Mouse (Mus musculus) hindbrain, embryonic 10.5 days (tissue): ENCODE results near the gene Pex14. TPM values are rescaled to one million over a fixed set of nuclear protein-coding genes. Genes with fewer than 3 reads are reported as not detected.
A peak's percentile ranks its signal among the peaks of the same experiment; 100 is the strongest.

ENCODE experiments used
- DNase-seq: peaks from one replicate; pipeline ENCODE4 v3.0.0-alpha.2; 2017; ENCODE audit warnings: low spot score
- H3K27ac ChIP-seq: fragments of 300-500 bp; sonication (generic); 2 replicates; pipeline ENCODE4 v1.5.1; 2016; ENCODE audit warnings: mild to moderate bottlenecking, moderate library complexity
- H3K27me3 ChIP-seq: fragments of 300-500 bp; sonication (generic); 2 replicates; pipeline ENCODE4 v1.6.1; 2016; ENCODE audit warnings: mild to moderate bottlenecking; ENCODE audit not compliant: poor library complexity, insufficient read depth, severe bottlenecking
- H3K36me3 ChIP-seq: fragments of 300-500 bp; sonication (generic); 2 replicates; pipeline ENCODE4 v1.6.1; 2016; ENCODE audit warnings: mild to moderate bottlenecking, moderate library complexity
- H3K4me1 ChIP-seq: fragments of 300-500 bp; sonication (generic); replicated peaks from 2 replicates; pipeline ENCODE4 v1.6.1; 2016; ENCODE audit warnings: mild to moderate bottlenecking
- H3K4me3 ChIP-seq: fragments of 300-500 bp; sonication (generic); 2 replicates; pipeline ENCODE4 v1.5.1; 2016; ENCODE audit warnings: mild to moderate bottlenecking, moderate library complexity
- H3K9me3 ChIP-seq: fragments of 300-500 bp; sonication (generic); 2 replicates; pipeline ENCODE4 v1.6.1; 2016; ENCODE audit warnings: mild to moderate bottlenecking, moderate library complexity
- WGBS: fragments of 180-500 bp; shearing (Covaris S2); methylation state at CpG from one replicate; pipeline ENCODE4 v1.1.7; 2016; 5-methylcytosine and 5-hydroxymethylcytosine counted together
- polyA plus RNA-seq: library from polyadenylated mRNA; unstranded; fragments of >200 nt; fragmentation: Nextera tagmentation; extraction: Ambion mirVana; gene quantifications from 2 replicates; pipeline ENCODE4 v1.2.1, GENCODE M21; 2016

Pex14 gene
- polyA plus RNA-seq, 1 experiment from 2014 or later, result 60.8 TPM

DNA sequence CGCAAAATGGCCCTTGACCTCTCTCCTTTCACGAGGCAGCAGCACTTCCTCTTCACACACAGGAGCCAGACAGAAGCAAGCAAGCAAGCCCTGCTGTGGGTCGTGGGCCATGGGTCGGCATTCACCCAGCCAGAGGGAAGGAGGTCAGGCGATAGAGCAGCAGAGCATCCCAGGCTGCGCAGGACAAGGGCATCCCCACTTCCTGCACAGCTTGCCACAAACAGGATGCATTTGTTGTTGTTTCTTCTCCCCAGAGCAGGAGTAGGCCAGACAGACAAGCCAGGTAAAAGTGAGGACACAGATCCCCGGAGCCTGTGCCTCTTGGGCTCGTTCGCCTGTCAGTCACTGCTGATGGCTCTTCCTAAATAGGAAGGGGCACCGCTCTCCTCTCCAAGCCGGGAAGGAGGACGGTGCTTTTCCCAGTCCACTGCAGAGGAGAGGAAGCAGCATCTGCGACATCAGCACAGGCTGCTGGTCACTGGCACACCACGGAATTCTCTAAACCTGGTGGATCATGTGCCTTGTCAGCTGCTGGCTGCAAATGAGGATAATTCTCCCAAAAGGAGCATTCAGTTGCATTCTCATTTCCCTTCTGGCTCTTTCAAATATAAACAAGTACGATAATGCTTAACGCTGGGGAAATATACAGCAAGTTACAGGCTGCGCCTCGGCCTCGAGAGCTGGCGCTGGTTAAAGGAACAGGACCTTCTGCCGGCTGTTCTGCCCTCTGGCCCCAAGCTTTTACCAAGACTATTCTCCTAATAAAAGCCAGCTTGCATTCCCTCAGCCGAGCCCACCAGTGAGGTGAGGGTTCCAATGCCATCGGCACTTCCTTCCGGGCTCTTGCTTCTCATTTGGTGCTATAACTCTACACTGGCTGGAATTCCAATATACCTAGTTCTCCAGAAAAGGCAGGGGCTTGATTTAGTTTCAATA is 113.9 kb downstream of the Pex14 start:
- DNase-seq, result peak; percentile 49
- peaks cover 45% of the 10 kb centered on the region for H3K4me1 ChIP-seq
- no peak overlapping the region for H3K4me3 ChIP-seq
- H3K27me3 ChIP-seq, result no peaks in the 10 kb centered on the region
- peaks cover 15% of the 10 kb centered on the region for H3K36me3 ChIP-seq
- WGBS, result 40% methylated on average over 24 of the region's 24 CpGs
- peak overlapping the region; percentile 59; the same call in 1 of the 2 replicates for H3K27ac ChIP-seq
- H3K9me3 ChIP-seq, result no peaks in the 10 kb centered on the region

DNA sequence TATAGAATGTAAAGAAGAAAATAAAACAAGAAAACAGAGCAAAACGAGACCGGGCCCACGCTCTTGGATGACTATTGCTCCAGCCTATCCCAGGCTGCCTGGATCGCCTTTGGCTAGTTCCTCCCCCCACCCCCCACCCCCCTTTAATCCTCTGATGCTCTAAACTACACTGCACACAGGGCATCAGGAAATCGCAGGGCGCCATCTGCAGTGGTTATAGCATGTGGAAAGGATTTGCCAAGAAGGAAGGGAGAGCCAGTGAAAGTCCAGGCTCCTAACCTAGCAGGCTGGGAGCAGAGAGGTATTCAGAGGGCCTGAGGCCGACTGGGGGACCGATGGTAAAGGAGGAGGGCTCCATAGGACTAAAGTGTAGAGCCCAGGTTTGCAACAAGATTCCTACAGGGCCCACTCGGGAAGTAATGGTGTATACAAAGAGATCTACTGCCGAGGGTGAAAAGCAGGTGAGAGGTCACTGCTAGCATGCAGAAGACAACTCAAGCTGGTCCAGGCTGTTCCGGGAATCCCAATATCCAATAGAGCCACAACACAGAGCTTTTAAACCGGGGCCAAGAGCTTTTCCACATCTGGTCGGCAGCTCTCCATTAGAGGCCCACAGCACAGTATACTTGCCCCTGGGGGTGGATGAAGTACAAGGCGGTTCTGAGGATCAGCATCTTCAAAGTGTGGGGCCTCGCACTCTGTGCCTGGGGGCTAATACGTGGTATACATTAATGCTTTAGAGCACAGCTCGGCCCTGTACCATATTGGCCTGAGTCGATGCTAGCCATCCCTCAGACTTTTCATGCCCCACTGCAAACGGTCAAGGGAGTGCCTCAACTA is 114.8 kb downstream of the Pex14 start:
- Histone ChIP-seq H3K27me3 (no peaks in the 10 kb centered on the region), H3K4me1 (peaks cover 54% of the 10 kb centered on the region), H3K27ac (peak overlapping the region; percentile 59; the same call in 1 of the 2 replicates), H3K36me3 (peaks cover 15% of the 10 kb centered on the region), H3K9me3 (no peaks in the 10 kb centered on the region), H3K4me3 (no peak overlapping the region)
- peak; percentile 25 for DNase-seq
- WGBS, result 55% methylated on average over 19 of the region's 19 CpGs

DNA sequence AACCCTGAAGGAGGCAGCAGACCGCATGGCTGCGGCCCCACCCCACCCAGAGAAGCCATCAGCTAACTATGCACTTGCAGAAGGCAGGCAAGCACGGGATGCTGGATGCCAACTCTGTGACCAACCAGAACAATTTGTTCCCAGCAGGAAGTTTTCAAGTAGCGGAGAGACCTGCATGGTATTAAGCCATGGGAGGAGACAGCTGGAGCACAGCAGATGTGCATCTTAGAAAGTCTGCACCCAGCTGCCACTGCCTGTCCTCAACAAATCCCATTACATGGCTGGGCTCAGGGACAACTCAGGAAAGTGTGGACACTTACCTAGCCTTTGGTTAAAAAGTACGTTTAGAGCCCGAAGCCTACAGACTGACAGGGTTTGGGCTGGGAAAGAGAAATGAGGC is 117.4 kb downstream of the Pex14 start:
- Histone ChIP-seq H3K36me3 (peaks cover 15% of the 10 kb centered on the region), H3K4me3 (no peak overlapping the region), H3K27ac (no peak overlapping the region), H3K4me1 (peaks cover 73% of the 10 kb centered on the region), H3K9me3 (no peaks in the 10 kb centered on the region), H3K27me3 (no peaks in the 10 kb centered on the region)
- no peak for DNase-seq
- WGBS, result 68% methylated on average over 6 of the region's 6 CpGs

DNA sequence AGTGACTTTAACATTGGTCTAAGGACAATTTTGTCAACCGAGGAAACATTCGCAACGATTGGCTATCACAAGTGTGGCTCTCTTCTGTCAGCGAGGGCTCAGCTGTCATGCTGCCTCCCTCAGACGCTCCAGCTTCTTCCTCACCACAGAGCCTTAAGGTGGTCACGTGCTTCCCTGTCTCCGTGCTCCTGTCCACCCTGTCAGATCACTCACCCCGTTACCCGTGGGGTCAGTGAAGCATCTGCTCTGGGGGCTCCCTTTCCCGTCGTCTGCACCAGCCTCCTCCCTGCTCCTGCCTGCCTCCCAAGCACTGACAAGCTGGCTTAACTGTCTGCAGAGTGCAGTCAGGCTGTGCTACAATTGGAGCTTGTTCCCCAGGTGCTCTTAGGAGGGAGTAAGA is 119.8 kb downstream of the Pex14 start:
- no peaks in the 10 kb centered on the region for H3K9me3 ChIP-seq
- peaks cover 57% of the 10 kb centered on the region for H3K4me1 ChIP-seq
- H3K4me3 ChIP-seq, result no peak overlapping the region
- DNase-seq, result no peak
- H3K27me3 ChIP-seq, result no peaks in the 10 kb centered on the region
- 59% methylated on average over 11 of the region's 11 CpGs for WGBS
- 0 out of 2 replicates have a peak overlapping the region, but pooled peaks have one; percentile 13 for H3K27ac ChIP-seq
- peaks cover 15% of the 10 kb centered on the region for H3K36me3 ChIP-seq

DNA sequence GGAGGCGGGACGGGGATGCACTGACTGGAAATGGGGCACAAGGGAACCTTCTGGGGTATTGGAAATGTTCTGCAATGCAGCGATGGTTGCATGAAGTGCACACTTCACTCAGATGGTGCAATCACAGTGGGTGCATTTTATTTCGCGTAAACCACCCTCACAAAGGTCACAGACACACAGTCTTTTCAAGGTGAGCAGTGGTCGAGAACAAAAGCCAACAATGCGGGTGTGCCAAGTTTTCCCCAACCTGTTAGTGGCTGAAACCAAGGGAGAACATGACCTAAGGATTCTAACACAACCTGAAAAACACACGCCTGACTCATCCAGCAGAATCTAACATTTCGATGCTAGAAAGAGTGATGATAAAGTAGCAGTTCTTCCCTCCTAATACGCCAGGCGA is 120.8 kb downstream of the Pex14 start:
- Histone ChIP-seq H3K27ac (no peak overlapping the region), H3K27me3 (no peaks in the 10 kb centered on the region), H3K9me3 (no peaks in the 10 kb centered on the region), H3K36me3 (peaks cover 15% of the 10 kb centered on the region), H3K4me3 (no peak overlapping the region), H3K4me1 (peaks cover 62% of the 10 kb centered on the region)
- 90% methylated on average over 11 of the region's 11 CpGs for WGBS
- DNase-seq, result no peak

DNA sequence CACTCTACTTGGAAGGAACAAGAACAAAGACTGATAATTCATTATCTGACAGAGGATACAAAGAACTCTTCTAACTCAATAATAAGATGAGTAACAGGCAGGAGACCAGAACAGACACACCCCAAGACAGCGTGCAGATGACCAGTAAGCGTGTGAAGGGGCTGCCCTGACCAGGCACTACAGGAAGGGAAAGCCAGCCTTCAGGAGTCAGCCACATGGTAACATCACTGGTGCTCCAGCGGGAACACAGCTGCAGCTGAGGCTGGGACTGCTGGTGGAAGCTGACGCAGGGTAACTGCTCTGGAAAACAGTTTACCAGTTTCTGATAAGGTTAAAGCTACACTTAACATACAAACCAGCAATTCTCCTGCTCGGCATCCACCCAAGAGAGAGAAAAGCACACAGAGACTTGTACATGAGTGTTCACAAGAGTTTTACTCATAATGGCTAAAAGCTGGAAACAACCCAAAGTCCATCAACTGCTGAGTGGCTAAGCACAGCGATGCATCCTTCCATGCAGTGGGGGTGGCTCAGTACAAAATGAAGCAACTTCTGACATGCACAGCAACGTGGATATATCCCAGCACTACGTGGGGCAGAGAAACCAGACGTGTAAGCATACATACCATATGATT is 121.3 kb downstream of the Pex14 start:
- Histone ChIP-seq H3K27ac (no peak overlapping the region), H3K4me1 (peaks cover 67% of the 10 kb centered on the region), H3K36me3 (peaks cover 9% of the 10 kb centered on the region; the same call in 1 of the 2 replicates), H3K4me3 (no peak overlapping the region), H3K9me3 (no peaks in the 10 kb centered on the region), H3K27me3 (no peaks in the 10 kb centered on the region)
- 77% methylated on average over 9 of the region's 9 CpGs for WGBS
- DNase-seq, result no peak

DNA sequence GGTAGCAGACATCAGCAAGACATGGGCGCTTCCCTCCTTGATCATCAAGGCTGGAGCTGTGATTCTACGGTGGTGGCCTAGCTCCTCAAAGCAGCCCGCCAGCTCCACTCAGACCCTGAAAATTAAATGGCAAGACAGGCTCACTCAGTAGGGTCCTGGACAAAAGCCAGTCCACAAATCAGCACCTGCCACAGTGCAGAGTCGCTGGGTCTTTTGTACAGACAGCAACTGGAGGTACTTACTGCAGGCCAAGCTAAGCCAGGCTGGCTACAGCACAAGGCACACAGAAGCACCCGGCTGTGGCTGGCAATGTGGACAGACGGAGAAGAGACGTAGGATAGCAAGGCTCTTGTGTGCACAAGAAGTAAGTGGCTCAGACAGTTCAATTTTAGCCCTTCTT is 124.8 kb downstream of the Pex14 start:
- Histone ChIP-seq H3K36me3 (0 out of 2 replicates have a peak, but pooled peaks cover 6% of the 10 kb centered on the region), H3K27me3 (no peaks in the 10 kb centered on the region), H3K9me3 (no peaks in the 10 kb centered on the region), H3K27ac (peak overlapping the region; percentile 41; the same call in 1 of the 2 replicates), H3K4me1 (peaks cover 83% of the 10 kb centered on the region), H3K4me3 (no peak overlapping the region)
- WGBS, result 85% methylated on average over 7 of the region's 7 CpGs
- no peak for DNase-seq

DNA sequence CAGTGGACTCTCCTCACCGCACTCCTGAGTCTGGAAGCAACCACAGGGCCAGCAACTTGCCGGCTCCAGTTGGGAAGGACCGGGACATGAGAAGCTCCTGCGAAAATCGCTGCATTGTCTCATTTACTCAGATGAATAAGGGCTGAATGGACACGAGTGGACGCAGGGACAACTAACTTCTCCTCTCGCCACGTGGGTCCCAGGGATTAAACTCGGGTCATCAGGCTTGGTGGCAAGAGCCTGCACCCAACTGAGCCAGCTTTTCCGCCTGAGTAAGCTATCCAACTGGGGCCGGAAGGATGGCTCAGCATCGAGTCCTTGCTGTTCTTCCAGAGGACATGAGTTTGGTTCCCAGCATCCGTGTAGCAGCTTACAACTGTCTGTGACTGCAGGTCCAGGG is 126.3 kb downstream of the Pex14 start:
- Histone ChIP-seq H3K9me3 (no peaks in the 10 kb centered on the region), H3K27me3 (no peaks in the 10 kb centered on the region), H3K36me3 (0 out of 2 replicates have a peak, but pooled peaks cover 8% of the 10 kb centered on the region), H3K4me3 (no peak overlapping the region), H3K27ac (peak overlapping the region; percentile 47; the same call in 1 of the 2 replicates), H3K4me1 (peaks cover 70% of the 10 kb centered on the region)
- 71% methylated on average over 14 of the region's 14 CpGs for WGBS
- no peak for DNase-seq

DNA sequence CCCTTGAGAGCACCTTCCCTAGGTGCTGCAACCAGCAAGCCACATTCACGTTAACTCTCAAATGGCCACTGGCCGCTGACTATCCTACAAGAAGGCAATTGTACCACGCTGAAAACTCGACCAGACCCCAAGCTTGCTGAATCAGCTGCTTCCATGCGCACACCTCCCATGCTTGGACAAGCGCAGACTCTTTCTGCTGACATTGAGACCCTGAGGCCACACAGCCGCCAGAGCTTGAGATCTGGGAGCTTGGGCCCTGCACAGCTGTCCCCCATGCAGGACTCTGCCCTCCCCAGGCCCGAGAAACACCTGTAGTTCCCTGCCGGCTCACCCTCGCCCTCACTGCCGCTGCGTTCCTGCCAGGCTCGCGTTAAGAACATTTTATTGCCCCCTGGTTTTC is 127.0 kb downstream of the Pex14 start:
- H3K4me3 ChIP-seq, result no peak overlapping the region
- 0 out of 2 replicates have a peak, but pooled peaks cover 8% of the 10 kb centered on the region for H3K36me3 ChIP-seq
- peaks cover 68% of the 10 kb centered on the region for H3K4me1 ChIP-seq
- H3K27ac ChIP-seq, result no peak overlapping the region
- H3K27me3 ChIP-seq, result no peaks in the 10 kb centered on the region
- H3K9me3 ChIP-seq, result no peaks in the 10 kb centered on the region
- WGBS, result 86% methylated on average over 14 of the region's 14 CpGs
- no peak for DNase-seq

DNA sequence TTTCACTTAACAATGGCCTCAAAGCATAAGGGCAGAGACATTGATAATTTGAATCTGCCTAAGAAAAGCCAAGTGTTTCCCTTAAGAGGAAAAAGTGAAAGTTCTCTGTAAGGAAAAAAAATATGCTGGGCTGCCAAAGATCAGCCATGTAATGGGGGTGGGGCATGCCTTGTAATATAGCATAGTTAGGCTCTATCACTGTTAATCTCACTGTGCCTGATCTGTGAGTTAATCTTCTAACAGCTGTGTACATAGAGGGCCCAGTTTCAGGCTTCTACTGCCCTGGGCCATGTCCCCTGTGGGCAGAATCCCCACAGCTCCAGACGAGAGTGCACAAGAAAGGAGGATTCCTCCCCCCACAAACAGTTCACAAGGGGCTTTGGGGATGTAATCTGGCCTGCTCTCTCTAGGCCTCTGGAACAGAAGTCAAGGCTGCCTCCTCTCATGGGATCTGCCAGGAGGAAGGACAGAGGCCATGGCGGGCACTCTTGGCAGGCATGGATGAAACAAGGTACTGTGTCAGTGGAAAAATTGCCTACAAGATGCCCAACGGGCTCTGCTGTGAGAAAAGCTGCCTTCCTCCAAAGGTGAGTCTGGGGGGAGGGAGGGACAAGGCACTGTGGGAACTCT is 127.9 kb downstream of the Pex14 start:
- Histone ChIP-seq H3K4me3 (no peak overlapping the region), H3K27me3 (no peaks in the 10 kb centered on the region), H3K9me3 (no peaks in the 10 kb centered on the region), H3K27ac (peak overlapping the region; percentile 62; the same call in 1 of the 2 replicates), H3K36me3 (peaks cover 12% of the 10 kb centered on the region), H3K4me1 (peaks cover 64% of the 10 kb centered on the region)
- WGBS, result 65% methylated on average over 3 of the region's 3 CpGs
- no peak for DNase-seq

DNA sequence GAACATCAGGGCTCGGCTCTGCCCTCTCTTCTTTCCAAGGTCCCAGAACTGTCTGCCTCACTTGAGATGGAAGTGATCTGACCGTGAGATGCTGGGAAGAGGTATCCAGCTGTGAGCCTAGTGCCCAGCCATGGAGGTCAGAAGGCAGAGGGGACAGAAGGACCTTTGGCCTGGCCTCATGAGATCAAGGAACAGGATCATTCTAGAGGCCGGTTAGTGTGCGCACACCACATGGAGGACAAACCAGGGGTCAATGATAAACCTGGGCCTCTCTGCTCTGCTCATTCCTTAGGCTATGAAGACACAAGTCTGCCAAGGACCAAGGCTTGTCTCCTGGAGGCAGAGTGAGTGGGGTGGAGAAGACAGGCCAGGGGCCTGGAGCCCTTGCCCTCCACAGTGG is 128.9 kb downstream of the Pex14 start:
- 61% methylated on average over 4 of the region's 4 CpGs for WGBS
- Histone ChIP-seq H3K27me3 (no peaks in the 10 kb centered on the region), H3K4me1 (peaks cover 64% of the 10 kb centered on the region), H3K27ac (peak overlapping the region; percentile 25; the same call in 1 of the 2 replicates), H3K36me3 (peaks cover 22% of the 10 kb centered on the region), H3K4me3 (no peak overlapping the region), H3K9me3 (no peaks in the 10 kb centered on the region)
- no peak for DNase-seq

DNA sequence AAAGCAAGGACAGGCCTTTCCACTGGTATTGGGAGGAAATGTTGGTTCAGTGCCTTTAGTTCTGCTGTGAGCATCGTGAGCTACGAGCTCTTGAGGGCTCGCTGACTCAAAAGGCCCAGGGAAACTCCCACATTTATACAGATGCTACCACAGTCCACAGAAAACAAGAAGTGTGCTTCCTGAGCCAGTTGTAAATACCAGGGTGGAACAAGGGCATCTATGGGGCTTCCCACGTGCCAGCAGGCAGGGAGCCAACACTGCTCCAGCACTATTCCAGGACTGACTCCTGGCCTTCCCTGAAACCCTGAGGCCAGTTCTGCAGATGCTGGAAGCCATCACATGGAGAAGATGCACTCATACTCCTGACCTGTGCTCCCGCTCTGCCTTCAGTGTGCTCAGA is 130.1 kb downstream of the Pex14 start:
- 86% methylated on average over 5 of the region's 5 CpGs for WGBS
- no peak for DNase-seq

More for the DNA sequence above, 130.1 kb downstream of the Pex14 start:
- H3K27ac ChIP-seq, result no peak overlapping the region
- no peak overlapping the region for H3K4me3 ChIP-seq
- H3K9me3 ChIP-seq, result no peaks in the 10 kb centered on the region
- peaks cover 30% of the 10 kb centered on the region for H3K36me3 ChIP-seq
- peaks cover 60% of the 10 kb centered on the region for H3K4me1 ChIP-seq
- no peaks in the 10 kb centered on the region for H3K27me3 ChIP-seq
